Mouse (Mus musculus) activated CD4-positive, CD25-positive, alpha-beta regulatory T cell (primary cell): ENCODE results near the gene Spaca6. TPM values are rescaled to one million over a fixed set of nuclear protein-coding genes. Genes with fewer than 3 reads are reported as not detected.

Experiments
- polyA plus RNA-seq, 2 experiments: library from polyadenylated mRNA; unstranded; fragments of 100-300 nt; shearing (Covaris generic); gene quantifications; one replicate each; pipeline ENCODE4 v1.2.1; 2017

Spaca6 gene
- polyA plus RNA-seq, result 1 to 10 TPM; 1.4 to 6.2 TPM

DNA sequence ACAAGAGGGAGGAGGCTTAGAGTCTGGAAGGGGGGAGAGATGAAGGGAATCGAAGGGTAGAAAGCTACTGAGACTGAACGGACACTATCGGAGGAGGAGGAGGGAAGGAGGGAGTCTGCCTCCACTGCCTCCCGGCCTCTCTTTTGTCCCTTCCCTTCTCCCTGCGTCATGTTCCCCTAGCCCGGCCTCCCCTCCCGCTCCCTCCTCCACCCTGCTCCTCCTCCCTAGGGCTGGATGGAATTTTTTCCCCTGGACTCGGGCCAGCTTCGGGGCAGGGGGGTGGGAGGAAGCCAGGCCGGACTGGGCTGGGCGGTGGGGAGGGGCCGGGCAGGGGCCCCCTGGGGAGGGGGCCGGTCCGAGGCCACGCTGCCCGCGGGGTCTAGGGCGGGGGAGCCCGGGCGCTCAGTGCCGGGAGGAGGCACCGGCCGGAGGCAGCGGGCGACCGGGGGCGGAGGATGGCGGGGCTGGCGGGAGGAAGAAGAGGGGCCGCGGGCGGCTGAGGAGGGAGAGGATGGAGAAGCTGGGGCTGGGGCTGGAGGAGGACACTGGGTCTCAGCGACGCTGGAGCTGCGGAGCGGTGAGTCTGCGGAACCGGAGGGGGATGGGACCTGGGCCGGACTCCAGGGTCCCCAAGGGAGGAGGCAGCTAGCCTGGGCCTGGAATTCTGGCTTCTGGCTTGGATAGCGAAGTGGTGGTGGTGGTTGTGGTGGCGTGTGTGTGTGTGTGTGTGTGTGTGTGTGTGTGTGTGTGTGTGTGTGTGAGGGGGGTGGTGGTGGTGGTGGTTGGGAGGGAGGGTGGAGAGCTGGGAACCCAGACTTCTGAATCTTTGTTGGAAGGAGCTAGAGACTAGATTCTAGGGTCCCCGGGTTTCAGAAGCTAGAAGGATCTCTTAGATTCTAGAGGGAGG is at the start of gene Spaca6:
Gene Spaca6, plus strand, starts transcription at position 408 of the 907 bp plus-strand sequence.

DNA sequence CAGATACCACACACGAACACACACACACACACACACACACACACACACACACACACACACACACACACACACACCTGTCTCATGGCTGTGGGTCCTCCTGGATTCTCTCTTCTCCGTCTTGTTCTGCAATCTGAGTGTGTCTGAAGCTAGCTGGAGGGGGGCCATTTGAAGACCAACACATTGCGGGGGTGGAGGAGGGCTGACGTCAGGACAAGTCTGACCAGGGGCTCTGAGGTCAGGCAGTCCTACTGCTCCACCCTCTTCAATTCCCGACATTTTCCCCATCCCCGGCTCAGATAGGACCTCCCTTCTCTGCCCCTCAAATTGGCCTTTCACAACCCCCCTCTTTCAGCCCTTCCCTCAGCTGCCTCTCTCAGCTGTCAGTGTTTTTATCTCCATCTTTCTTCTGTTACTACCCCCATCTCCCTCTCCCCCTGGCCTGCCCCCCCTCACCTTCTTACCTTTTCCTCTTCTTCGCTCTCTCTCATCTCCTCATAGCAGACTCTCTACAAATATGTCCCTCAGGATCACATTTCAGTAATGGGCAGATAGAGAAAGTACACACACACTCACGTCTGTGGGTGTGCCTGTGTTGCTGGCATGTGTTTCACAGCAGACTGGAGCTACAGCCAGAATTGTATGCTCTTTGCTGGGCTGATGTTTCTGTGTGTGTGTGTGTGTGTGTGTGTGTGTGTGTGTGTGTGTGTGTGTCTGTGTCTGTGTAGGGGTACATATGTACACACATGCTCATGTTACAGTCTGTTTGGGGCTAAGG is 28.3 kb downstream of the Spaca6 start, which contains the start of gene Has1:
Gene Has1, minus strand, starts transcription at position 142 of the 775 bp plus-strand sequence.

DNA sequence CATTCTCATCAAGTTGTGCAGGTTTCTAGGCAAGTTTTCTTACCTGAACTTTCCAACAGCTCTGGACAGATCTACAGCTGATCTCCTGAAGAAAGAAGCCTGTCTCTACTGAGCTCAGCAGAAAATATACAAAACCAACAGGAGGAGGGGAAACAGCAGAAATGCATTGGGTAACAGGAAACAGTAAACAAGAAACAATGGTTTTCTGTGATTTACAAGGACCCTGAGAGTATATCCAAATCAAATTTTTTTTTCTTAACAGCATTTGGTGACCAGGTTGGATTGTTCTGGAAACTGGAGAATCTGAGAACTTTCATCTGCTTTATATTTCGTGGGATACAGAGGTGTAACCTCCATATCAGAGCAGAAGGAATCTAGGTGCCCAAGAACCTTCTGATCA is 56.9 kb downstream of the Spaca6 start, which contains the start of gene Fpr1:
Gene Fpr1, minus strand, starts transcription at position 101 of the 400 bp plus-strand sequence.

DNA sequence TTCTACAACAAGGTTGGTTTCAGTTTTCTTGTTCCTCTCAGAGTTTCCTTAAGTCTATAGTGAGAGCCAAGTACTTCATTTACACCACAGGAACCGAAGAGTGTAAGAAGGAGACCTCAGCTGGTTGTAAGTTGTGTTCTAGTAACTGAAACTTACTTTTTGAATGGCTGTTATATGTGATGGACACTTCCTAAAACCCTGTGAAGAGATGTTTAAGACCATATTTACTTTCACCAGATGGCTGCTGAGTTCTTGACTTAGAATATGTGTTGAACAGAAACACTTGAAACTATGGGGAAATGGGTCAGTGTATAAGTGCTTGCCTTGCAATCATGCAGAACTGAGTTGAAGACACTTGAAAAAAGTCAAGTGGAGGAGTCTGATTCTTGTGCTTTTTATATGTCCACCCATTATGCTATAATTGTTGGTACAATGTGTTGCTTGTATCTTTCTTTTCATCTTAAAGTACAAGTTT is 60.9 kb downstream of the Spaca6 start, which contains the start of the genes Fpr2 and Fpr3:
Gene Fpr2, plus strand, starts transcription at position 51 of the 475 bp plus-strand sequence.
Gene Fpr3, plus strand, starts transcription at position 79 of the 475 bp plus-strand sequence.

Other genes with a start within 250 kb of the Spaca6 start
- 10 to 100 TPM; 32.1 to 56.0 TPM for gene Lnpep, start 202.1 kb upstream of the Spaca6 start, polyA plus RNA-seq
- under 1 TPM in 1 of 2 experiments, not detected in 1; 0.15 TPM for gene Vmn2r90, start 123.4 kb upstream of the Spaca6 start, polyA plus RNA-seq
- not detected for gene Has1, start 28.0 kb downstream of the Spaca6 start, polyA plus RNA-seq
- under 1 TPM; 0.60 to 0.80 TPM for gene Fpr1, start 56.8 kb downstream of the Spaca6 start, polyA plus RNA-seq
- under 1 TPM in 1 of 2 experiments, not detected in 1; 0.97 TPM for gene Fpr2, start 60.7 kb downstream of the Spaca6 start, polyA plus RNA-seq
- gene Fpr3, start 60.7 kb downstream of the Spaca6 start, polyA plus RNA-seq, result not detected
- gene Fpr-rs4, start 194.6 kb downstream of the Spaca6 start, polyA plus RNA-seq, result not detected
- under 1 TPM; 0.06 to 0.12 TPM for gene Vmn2r124, start 222.3 kb downstream of the Spaca6 start, polyA plus RNA-seq